Mouse (Mus musculus) c-Kit-positive CD71-positive TER-119-positive erythroid progenitor cells, embryonic 14.5 days (primary cell): ENCODE data around the gene Cox5a.
A peak's percentile ranks its signal among the peaks of the same experiment; 100 is the strongest.

ENCODE experiments used
- DNase-seq: peaks from one replicate; pipeline ENCODE4 v3.0.0-alpha.2; 2013; ENCODE audit warnings: low spot score

Gene Cox5a

DNA sequence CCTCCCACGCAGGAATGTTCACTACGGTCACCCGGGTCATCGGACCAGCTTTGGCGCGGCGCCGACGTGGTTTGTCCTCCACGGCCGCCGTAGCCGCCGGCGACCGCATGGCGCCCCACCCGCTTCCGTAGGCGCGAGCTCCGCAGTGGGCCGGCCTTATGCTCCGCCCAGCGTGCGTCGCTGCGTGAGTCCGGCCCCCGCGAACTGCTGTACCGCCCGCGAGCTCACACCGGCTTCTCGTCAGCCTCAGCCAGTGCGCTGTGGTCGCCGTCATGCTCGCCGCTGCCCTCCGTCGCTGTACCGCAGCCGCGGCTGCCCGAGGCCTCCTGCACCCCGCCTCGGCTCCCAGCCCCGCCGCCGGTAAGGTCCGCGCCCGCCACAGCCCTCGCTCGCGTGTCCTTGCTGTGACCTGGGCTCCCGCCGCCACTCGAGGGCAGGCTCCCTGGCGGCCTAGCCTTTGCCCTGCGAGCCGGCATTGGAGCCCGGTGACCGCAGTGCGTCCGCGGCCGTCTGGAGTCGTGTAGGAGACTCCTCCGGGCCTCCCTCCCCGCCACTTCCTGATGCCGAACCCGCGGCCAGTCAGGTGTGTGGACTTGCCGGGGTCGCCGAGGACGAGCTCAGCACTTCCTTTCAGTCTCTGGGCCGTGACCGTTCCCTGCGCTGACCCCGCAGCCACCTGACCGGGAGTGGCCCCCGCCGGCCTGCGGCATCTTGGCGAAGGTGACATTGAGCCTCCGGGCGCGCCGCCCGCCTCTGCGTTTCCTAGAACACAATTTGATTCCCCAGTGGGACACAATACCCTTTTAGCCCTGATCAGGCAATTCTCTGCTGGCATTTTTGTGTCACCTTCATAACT is at the start of gene Cox5a:
Gene Cox5a, plus strand, starts transcription at position 219 of the 856 bp plus-strand sequence.
- DNase-seq = peak; percentile 89

DNA sequence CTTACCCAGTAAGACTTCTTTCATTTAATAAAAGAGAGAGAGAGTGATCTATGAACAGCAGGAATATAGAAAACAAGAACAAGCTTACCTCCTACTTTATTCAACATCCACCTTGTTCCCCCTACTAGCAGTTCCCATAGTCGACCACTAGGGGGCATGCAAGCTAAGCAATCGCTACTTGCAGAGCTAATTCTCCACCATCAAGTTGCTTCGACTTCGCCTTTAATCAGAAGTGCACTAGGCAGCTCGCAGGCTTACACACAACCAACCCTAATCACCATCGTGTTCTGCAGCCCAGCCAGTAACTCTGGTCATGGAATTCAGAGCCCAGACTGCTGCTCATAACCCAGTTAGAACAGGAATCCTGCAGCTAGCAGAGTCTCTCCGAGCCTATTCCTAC is 35.3 kb upstream of the Cox5a start:
- DNase-seq = peak; percentile 78

DNA sequence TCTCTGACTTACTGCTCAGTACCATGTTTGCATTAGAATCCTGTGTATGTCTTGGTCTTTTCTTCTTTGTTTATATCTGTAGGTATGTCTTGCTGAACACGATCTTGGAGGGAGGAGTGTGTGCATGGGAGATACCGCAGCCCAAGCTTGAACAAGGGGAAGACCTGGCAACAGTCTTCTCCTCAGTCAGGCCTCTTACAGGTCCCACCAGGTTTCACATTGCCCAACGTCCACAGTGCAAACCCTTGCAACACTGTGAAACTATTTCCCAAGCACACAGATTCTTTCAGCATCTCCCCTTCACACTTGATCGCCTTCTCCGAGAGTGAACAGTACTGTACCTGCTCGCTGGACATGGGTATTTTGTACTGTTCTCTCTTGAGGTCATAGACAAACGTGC is 33.3 kb upstream of the Cox5a start:
- no peak for DNase-seq

DNA sequence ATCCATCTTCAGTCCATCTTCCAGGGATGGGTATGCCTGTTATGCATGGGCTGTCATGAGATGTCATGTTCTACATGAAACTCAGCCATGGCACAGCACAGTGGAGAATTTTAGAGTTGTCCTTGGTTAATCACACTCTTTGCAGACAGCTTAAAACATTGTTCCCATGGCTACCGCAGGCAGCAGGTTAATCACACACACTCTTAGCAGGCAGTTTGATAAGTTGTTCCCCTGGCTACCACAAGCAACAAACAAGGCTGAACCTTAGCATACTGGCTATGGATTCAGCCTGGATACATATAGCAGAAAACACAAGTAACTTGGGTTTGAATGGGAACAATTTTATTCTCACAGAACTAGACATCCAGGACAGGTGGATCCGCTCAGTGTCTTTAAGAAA is 27.5 kb upstream of the Cox5a start:
- no peak for DNase-seq

DNA sequence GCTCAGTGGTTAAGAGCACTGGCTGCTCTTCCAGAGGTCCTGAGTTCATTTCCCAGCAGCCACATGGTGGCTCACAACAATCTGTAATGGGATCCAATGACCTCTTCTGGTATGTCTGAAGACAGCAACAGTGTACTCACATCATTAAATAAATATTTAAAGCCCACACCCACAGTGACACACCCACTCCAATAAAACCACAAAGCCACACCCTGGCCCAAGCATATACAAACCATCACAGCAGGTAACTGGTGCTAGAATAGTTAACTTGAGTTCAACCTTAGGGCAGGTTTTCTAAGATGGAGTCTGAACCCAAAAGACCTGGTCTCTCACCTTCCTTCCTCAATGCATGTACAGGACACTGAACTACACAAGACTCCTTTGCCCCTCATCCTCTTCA is 26.1 kb upstream of the Cox5a start:
- no peak for DNase-seq

DNA sequence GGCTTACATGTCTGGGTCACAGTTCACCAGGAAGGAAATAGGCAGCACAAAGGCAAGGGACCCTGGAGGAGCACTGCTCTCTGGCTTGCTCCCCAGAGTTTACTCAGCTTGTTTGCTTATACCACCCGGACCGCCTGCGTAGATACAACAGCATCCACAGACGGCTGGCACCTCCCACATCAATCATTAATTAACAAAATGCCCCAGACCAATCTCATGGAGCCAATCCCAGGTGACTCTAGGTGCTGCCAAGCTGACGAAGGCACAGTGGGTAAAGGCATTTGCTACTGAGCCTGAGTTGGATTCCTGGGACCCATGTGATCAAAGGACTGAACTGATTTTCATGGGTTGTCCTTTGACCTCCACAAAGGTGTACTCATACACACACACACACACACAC is 23.8 kb upstream of the Cox5a start:
- no peak for DNase-seq

DNA sequence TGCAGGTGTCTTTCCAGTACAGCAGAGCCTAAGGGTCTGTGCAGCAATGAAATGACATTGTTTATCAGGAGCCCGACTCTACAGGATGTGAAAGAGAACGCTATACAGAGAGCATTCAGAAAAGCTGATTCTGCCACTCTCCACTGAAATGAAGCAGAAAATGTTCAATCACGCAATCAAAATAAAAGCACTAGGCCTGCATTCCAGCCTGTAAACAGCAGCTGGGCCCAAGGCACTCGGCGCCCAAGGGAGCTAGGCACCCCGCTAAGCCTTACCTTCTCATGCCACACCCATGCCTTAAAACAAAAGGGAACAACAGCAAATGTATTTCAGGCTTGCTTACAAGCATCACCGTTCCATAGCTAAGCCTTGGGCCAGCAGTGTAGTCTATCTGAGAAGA is 22.5 kb upstream of the Cox5a start:
- no peak for DNase-seq

DNA sequence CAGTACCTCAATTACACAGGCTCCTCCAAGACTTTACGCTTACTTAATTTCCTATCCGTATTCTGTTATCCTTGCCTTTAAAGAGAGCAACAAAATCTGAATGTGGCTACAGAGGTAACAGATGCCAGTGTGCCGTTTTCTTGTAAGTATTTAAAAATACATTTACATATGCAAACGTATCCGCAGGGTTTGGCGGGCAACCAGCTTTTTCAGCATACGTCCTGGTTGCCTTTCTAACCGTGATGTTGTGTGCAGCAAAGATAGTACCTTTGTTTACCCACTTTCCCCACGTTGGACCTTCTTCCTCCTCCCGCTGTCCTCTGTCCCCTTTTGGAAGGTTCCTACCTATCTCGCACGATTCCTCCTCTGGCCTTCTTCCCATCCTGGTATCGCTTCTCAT is 19.6 kb upstream of the Cox5a start:
- DNase-seq = no peak

DNA sequence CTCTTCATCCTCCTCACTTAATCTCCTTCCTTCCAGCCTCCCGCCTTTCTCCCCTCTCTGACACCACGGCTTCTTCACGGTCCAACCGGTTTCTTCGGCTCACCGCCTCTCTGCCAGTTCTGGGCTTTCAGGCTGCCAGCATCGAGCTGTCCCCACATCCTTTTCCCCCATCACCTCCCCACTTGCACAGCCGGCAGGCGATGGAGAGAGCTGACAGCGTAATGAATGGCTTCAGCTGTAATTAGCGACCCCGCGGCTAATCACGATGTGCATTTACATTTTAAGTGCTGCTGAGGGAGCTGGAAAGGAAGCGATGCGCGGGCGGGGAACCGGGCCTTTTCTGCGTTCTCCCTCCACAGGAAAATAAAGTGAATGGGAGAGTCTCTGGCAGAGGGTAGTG is 19.2 kb upstream of the Cox5a start:
- no peak for DNase-seq

DNA sequence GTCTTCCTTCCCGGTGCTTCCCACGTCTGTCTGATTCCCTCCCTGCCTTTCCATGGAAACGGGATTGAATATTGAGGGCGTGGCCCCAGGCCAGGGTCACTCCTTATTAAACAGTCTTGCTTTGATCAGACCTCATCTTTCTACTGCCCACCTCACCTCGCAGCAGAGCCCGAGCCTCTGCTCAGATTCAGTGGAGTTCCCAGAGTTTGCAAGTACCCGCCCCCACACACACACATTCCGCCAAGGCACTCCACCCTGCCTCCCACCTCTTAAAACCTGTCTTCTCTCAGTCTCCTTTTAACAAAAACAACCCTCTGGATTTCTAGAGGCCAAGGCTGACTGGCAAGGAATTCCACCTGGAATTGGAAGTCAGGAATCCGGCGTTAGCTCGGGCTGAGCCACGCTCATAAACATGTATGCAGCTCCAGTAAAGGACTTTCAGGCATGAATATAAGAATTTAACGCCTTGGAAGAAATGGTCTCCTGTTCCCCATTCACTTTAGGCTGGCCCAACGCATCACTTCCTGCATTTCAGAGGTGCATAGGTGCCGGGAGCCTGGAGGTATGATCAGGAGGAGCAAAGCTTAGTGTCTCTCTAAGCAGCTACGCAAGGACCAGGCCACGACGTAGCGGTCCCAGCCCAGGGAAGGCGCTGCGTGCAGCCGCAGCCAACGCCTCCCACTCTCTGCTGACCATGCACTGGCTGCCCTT is 18.0 kb upstream of the Cox5a start:
- DNase-seq = no peak

DNA sequence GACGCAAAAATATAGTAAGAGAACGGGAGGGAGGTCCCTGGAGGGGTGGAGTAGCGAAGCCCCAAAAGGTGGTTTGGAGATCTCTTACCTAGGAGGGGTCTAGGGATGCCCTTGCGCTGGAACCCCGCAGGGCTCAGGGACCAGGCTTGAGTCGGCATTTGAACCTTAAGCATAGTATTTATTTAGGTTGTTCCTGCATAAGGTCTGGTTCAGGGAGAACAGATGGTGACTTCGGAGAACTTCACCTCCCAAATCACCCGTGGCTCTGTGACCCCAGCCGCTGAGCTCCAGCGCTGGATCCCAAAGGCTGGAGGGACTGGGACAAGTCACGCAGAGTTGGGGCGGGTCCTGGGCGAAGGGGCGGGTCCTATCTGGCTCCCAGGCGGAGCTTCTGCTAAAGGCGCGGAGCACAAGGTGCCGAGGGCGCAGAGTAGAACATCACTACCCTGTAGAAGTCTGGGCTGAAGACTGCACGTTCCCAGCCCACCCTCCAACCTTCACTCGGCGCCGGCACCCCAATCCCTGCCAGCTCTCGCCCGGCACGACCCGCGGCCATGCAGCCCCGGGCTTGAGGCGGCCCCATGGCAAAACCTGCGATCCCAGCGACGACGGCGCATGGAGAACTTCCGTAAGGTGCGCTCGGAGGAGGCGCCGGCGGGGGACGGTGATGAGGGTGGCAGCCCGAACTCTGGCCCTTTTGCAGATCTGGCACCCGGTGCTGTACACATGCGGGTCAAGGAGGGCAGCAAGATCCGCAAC is 17.3 kb upstream of the Cox5a start, which contains the start of gene Rpp25:
Gene Rpp25, plus strand, starts transcription at position 405 of the 759 bp plus-strand sequence.
- no peak for DNase-seq

DNA sequence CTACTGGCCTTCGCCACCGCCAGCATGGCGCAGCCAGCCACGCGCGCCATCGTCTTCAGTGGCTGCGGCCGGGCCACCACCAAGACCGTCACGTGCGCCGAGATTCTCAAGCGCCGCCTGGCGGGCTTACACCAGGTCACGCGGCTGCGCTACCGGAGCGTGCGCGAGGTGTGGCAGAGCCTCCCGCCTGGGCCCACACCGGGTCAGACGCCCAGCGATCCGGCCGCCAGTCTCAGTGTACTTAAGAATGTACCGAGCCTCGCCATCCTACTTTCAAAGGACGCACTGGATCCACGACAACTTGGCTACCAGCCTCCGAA is 16.7 kb upstream of the Cox5a start:
- no peak for DNase-seq

DNA sequence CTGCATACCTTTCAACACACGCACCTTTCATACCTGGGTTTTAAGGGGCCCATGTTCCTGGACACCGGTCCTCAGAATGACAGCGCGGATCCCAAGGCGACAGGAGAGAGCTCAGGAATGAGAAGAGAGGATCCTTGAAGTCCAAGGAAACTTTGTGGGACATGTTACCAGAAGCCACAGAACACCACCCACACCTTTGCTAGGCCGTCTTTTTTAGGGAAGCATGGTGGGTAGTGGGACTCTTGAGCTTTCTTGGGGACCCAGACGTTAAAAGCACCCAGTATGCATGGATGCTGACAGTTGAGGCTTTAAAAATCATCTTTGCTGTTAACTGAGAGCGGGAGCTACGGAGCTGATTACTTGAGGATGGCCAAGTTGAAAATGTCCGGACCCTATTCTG is 16.2 kb upstream of the Cox5a start:
- no peak for DNase-seq

DNA sequence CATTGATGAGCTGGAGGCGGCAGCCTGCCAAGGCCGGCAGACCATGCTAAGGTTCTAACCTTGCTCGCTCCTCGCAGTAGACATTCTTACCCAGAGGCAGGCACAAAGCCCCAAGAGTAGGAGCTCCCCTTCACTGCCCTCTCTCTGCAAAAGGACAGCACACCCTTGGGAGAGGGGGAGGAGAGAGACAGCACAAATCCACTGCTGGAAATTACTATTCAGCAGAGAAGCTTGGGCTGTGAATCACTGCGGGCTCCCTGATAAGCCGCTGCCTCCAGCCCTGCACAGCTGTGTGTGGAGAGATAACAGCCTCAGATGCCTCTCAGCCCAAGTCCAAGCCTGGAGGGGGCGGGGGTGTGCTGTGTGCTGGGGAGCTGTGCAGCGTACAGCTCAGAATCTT is 15.4 kb upstream of the Cox5a start:
- peak; percentile 86 for DNase-seq

DNA sequence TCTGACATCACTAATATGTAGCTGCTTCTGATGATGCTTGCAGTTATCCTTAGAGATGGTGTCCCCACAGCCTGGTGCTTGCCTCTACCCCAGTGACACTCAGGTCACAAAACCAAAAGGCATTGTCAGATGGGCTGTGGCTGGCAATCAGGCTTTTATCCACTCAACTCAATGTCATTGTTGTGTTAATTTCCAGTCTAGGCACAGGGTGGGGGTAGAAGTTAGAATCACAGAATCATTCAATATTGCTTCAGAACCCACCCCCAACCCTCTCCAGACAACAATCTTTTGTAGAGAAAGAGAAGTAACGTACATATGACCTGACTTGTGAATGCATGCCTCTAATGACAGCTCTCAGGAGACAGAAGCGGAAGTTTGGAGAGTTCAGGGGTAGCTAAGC is 10.5 kb upstream of the Cox5a start:
- DNase-seq = no peak

DNA sequence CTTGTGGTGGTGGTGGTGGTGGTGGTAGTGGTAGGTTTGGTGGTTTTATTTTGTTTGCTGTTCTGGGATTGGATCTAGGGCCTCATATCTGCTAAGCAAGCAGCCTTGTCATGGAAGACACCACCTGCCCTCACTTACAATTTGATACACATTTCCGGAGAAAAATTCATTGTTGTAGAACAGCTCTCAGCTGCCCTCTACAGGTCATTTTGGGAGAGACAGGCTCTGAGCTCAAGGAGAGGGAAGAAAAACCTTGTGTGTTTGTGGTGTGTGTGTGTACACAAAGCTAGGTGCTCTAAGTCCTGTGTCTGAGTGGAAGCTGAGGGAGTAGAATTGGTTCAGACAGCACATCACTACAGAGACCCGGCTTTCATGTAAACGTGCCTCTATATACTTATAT is 4.0 kb upstream of the Cox5a start:
- DNase-seq = peak; percentile 72

DNA sequence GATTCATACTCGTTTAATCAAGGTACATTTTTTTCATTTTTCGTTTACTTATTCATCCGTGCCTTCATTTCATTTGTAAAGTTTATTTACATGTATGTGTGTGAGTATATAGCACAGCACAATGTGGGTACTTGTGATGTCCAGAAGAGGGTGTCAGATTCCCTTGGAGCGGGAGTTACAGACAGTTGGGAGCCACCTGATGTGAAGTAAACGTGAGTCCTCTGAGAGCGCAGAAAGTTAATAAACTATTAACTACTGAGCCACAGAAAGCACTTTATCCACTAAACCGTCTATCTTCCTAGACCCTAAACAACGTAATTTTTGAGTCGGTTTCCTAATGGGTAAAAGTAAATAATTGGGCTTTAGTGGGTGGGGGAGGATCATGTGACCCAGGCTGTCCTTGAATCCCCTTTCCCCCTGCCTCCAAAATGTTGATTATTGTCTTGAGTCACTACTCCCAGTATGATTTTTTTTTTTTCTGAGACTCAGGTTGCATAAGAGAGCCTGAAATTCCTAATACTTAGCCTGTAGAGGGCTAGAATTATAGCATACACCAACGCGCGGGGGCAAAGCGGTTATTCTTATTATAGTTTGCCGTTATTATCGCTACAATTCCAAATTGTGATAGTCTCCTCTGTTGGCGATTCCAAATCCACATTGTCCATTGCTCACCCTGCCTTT is 559 bp upstream of the Cox5a start:
- no peak for DNase-seq

DNA sequence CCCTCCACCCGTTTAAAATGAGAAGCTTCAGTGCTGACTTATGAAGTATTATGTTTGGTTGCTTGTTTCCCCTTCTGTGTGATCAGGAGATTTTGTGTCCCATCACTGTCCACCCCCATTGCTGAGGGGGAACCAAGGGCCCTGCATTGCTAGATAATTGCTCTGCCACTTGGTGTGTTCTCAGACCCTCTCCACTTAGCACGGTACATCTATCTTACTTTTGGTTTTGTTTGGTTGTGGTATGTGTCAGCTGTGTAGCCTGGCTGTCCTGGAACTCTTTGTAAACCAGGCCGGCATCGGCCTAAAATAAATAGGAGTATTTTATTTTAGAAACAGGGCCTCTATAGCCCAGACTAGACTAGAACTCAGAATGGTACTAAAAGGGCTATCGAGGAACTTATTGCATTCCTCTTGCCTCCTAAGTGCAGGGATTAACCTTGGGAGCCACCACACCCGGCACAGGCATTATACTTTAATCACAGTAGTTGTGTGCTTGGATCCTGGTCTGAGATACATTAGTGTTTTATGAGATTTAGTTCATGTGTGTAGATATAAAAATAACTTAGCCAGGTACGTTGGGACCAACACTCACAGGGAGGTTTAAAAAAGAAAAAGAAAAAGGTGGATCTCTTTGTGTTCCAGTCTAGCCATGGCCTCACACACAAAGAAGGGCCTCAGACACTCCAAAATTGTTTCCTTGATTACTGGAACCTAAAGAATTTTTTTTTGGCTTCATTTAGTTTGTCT is 1.2 kb downstream of the Cox5a start:
- no peak for DNase-seq

DNA sequence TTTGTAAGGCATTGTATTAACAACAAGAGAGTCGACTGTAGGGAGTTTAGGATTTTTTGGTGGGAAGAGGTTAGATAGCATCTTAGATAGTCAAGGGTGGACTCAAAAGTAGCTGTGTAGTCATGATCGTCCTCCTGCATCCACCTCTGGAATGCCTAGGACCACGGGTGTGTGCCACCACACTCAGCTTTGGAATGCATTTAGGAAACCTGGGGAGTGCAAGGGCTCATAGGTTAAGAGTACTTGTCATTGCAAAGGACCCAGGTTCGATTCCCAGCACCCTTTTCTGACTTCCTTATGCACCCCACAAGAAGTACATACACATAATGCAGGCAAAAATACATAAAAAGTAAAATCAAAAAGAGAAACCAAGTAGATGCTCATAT is 1.8 kb downstream of the Cox5a start:
- no peak for DNase-seq

DNA sequence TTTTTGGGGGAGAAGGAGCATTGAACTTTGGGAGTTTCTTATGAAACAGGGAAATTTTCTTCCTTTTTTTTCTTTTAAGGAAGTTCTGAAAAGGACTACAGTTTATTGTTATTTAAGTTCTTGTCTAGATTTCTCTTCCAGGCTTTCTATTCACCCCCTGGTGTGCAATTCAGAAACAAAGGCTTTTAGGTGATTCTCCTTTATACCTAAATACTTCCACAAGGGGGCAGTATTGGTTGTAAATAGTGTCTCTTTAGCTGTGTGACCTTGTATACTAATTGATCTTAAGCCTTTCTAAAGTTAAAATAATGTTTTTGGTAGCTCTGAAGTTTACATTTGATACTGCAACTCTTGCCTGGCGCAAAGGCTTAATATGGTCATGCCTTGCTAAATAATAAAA is 2.7 kb downstream of the Cox5a start:
- peak; percentile 65 for DNase-seq

DNA sequence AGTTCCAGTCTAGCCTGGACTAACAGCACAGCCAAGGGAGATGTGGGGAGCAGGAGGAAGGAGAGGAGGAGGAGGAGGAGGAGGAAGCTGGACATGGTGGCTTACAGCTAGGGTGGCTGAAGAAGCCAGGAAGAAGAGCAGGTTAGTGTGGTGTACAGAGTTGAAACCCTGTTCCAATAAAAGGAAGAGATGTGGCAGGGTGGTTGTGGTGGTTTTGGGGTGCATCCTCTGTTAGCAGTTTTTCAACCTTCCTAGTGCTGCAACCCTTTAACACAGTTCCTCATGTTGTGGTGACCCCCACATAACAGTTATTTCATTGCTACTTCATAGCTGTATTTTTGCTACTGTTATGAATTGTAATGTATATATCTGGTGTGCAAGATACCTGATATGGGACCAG is 3.4 kb downstream of the Cox5a start:
- no peak for DNase-seq

DNA sequence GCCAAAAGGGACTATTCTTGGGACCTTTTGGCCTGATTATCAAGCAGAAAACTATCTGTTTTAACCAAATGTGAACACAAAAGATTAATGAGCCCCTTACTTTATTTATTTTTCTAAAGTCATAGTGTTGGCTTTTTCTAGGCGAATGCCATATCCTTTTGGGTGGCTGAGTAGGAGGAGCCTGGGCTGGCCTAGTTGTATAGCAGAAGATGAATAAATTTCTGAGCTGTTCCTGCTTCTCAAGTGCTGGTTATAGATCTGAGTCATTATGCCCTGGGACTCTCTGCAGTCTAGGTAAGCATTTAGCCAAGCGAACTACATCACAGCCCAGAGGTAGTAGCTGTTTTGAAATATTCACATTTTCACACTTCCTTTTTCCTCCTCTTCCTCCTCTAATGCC is 4.4 kb downstream of the Cox5a start:
- DNase-seq = no peak
